Mouse (Mus musculus) T-helper 1 cell (primary cell): ENCODE measurements around the gene Fam168a.
"Not testable (repeated sequence)": the region's sequence is repeated elsewhere in the genome, so short reads cannot be mapped to it uniquely, and the experiment has no call there.

Experiments used
- in situ Hi-C: fragments of 300-600 bp; cut with MboI, MseI; formaldehyde crosslinking; loops from one replicate; pipeline ENCODE4 v1.15.1; 2025; ENCODE audit warnings: high pct_unique_total_duplicates

Fam168a gene

GRCm38 (mm10) chr7:100841608-100842007 lies 135.2 kb downstream of the Fam168a start:
- in situ Hi-C loops: no loop called here

- in situ Hi-C loops: no loop called here
These were observed 135.7 kb downstream of the Fam168a start for GRCm38 (mm10) chr7:100842175-100842574.

GRCm38 (mm10) chr7:100843866-100844265 lies 137.4 kb downstream of the Fam168a start:
- in situ Hi-C loops: no loop called here

- in situ Hi-C loops: no loop called here
These were observed 138.1 kb downstream of the Fam168a start for GRCm38 (mm10) chr7:100844385-100845025.

GRCm38 (mm10) chr7:100845026-100845400 lies 138.6 kb downstream of the Fam168a start:
- in situ Hi-C loops: no loop called here

GRCm38 (mm10) chr7:100845412-100845811 lies 139.0 kb downstream of the Fam168a start:
- in situ Hi-C loops: no loop called here

GRCm38 (mm10) chr7:100846033-100846432 lies 139.6 kb downstream of the Fam168a start:
- in situ Hi-C loops: not testable (repeated sequence)

- in situ Hi-C loops: no loop called here
These were observed 140.7 kb downstream of the Fam168a start for GRCm38 (mm10) chr7:100847131-100847530.

- in situ Hi-C loops: no loop called here
These were observed 142.3 kb downstream of the Fam168a start for GRCm38 (mm10) chr7:100848744-100849143.

GRCm38 (mm10) chr7:100849508-100849907 lies 143.1 kb downstream of the Fam168a start:
- in situ Hi-C loops: no loop called here

GRCm38 (mm10) chr7:100851481-100852356 lies 145.3 kb downstream of the Fam168a start:
- in situ Hi-C loops: no loop called here

GRCm38 (mm10) chr7:100853396-100853795 lies 147.0 kb downstream of the Fam168a start:
- in situ Hi-C loops: no loop called here

- in situ Hi-C loops: no loop called here
These were observed 147.8 kb downstream of the Fam168a start for GRCm38 (mm10) chr7:100854137-100854814.

- in situ Hi-C loops: no loop called here
These were observed 148.4 kb downstream of the Fam168a start for GRCm38 (mm10) chr7:100854861-100855260.

GRCm38 (mm10) chr7:100855300-100855699 lies 148.9 kb downstream of the Fam168a start:
- in situ Hi-C loops: no loop called here

GRCm38 (mm10) chr7:100855795-100856573 lies 149.5 kb downstream of the Fam168a start:
- in situ Hi-C loops: no loop called here

- in situ Hi-C loops: no loop called here
These were observed 154.0 kb downstream of the Fam168a start for GRCm38 (mm10) chr7:100860450-100860849.

- in situ Hi-C loops: no loop called here
These were observed 154.8 kb downstream of the Fam168a start for GRCm38 (mm10) chr7:100861209-100861608.

- in situ Hi-C loops: no loop called here
These were observed 155.9 kb downstream of the Fam168a start for GRCm38 (mm10) chr7:100862353-100862752.

- in situ Hi-C loops: no loop called here
These were observed 156.6 kb downstream of the Fam168a start, which contains the start of gene Relt for GRCm38 (mm10) chr7:100862828-100863638. Gene Relt (minus strand): TSS chr7:100863446.

- in situ Hi-C loops: no loop called here
These were observed 160.2 kb downstream of the Fam168a start for GRCm38 (mm10) chr7:100866675-100867074.
